Mouse (Mus musculus): Measurements from ENCODE around the gene Kcnc4.

DNA sequence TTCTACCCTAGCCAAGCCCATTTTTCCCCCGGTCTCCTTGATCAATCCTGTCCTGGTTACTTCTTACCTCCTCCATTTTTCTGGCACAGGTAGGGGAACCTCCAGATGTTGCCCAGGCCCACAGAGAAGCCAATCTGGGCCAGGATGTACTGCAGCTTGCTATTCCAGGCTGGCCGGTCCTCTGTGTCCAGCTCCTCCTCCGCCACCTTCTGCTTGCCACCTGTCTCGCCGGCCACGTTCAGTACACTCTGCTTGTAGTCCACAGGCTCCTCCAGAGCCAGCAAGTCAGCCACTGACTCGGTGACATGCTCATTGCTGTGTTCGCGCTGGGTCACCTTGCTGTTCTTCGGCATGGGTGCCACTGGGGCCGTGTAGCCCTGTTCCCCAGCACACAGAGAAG lies 40.9 kb upstream of the Kcnc4 start:
- no peak for TF ChIP-seq CTCF (IDR thresholded peaks at IDR 0.05)
- TF ChIP-seq EP300 (IDR thresholded peaks at IDR 0.05; ENCODE audit: insufficient read depth, low read depth, low read length), result no peak
- no peak for TF ChIP-seq POLR2A (IDR thresholded peaks at IDR 0.05; ENCODE audit: insufficient read depth, low read depth, low read length)

All from heart, adult 2 months (tissue).